Mouse (Mus musculus) left cerebral cortex, adult 18-20 months (tissue): ENCODE results near the gene Neurod2. TPM values are rescaled to one million over a fixed set of nuclear protein-coding genes. Genes with fewer than 3 reads are reported as not detected.

ENCODE experiments used
- DNase-seq, 2 experiments: peaks; one replicate each; pipeline ENCODE4 v3.0.0; 2021 to 2022; ENCODE audit warnings: low spot score in 2 of 2, mixed read lengths in 1 of 2
- long read RNA-seq, 2 experiments: library from polyadenylated mRNA; stranded (forward); transcript quantifications; one replicate each; pipeline ENCODE4 v2.0.0; 2021
- total RNA-seq, 2 experiments: library from RNA; stranded (reverse); gene quantifications; 2 replicates each; pipeline ENCODE4 v1.2.3; 2021

Neurod2 gene
- 10 to 100 TPM; 70.9 to 73.2 TPM for total RNA-seq
- long read RNA-seq, experiment 1, transcript Neurod2-201 (2 exons, 3,142 nt), result major isoform, 26 of 68 reads
- long read RNA-seq, experiment 1, partial matches to known transcripts, result 0 of 68 reads
- long read RNA-seq, experiment 1, other reads (novel, unspliced or antisense), result 42 of 68 reads
- long read RNA-seq, experiment 2, transcript Neurod2-201 (2 exons, 3,142 nt), result major isoform, 20 of 45 reads
- long read RNA-seq, experiment 2, partial matches to known transcripts, result 0 of 45 reads
- long read RNA-seq, experiment 2, other reads (novel, unspliced or antisense), result 25 of 45 reads

GRCm38 (mm10) chr11:98329081-98329959, at the start of gene Neurod2:
Gene Neurod2 (minus strand): TSS chr11:98329648.
- peak; percentile 73 to 78 for DNase-seq

GRCm38 (mm10) chr11:98377787-98378186, 48.3 kb upstream of the Neurod2 start:
- no peak for DNase-seq

GRCm38 (mm10) chr11:98376756-98377155, 47.3 kb upstream of the Neurod2 start:
- DNase-seq, result no peak

- DNase-seq, result no peak
Measured at GRCm38 (mm10) chr11:98374266-98374665, 44.8 kb upstream of the Neurod2 start.

GRCm38 (mm10) chr11:98373244-98373643, 43.8 kb upstream of the Neurod2 start:
- DNase-seq, result no peak

- DNase-seq, result peak in 1 of 2 experiments; percentile 76
Measured at GRCm38 (mm10) chr11:98372406-98372805, 43.0 kb upstream of the Neurod2 start.

GRCm38 (mm10) chr11:98371556-98372240, 42.2 kb upstream of the Neurod2 start:
- no peak for DNase-seq

GRCm38 (mm10) chr11:98370588-98370987, 41.1 kb upstream of the Neurod2 start:
- DNase-seq, result no peak

GRCm38 (mm10) chr11:98369337-98369736, 39.9 kb upstream of the Neurod2 start:
- no peak for DNase-seq

- DNase-seq, result no peak
Measured at GRCm38 (mm10) chr11:98367863-98368186, 38.4 kb upstream of the Neurod2 start.

- peak in 1 of 2 experiments; percentile 72 for DNase-seq
Measured at GRCm38 (mm10) chr11:98367171-98367862, 37.9 kb upstream of the Neurod2 start.

GRCm38 (mm10) chr11:98366290-98366689, 36.8 kb upstream of the Neurod2 start:
- DNase-seq, result no peak

GRCm38 (mm10) chr11:98364410-98364809, 35.0 kb upstream of the Neurod2 start:
- no peak for DNase-seq

GRCm38 (mm10) chr11:98363817-98364216, 34.4 kb upstream of the Neurod2 start:
- no peak for DNase-seq

- no peak for DNase-seq
Measured at GRCm38 (mm10) chr11:98360866-98361521, 31.5 kb upstream of the Neurod2 start.

- DNase-seq, result peak; percentile 80 to 84
Measured at GRCm38 (mm10) chr11:98358161-98359083, 29.0 kb upstream of the Neurod2 start, which contains the start of gene Stard3. Gene Stard3 (plus strand): TSS chr11:98358368.

GRCm38 (mm10) chr11:98357396-98358160, 28.1 kb upstream of the Neurod2 start:
- DNase-seq, result no peak

GRCm38 (mm10) chr11:98356625-98357394, 27.4 kb upstream of the Neurod2 start:
- DNase-seq, result no peak
